Mouse (Mus musculus) cerebellum, postnatal 25 days (tissue): ENCODE measurements at regions not wholly inside any gene's neighbourhood (a gene's known extent, or its start where the extent isn't known, plus 50 kb on each side); places are given as distances from the start of the nearest gene placed in this dataset.
A peak's percentile ranks its signal among the peaks of the same experiment; 100 is the strongest.

ENCODE experiments used
- DNase-seq, 2 experiments: peaks; one replicate each; pipeline ENCODE4 v3.0.0; 2021; ENCODE audit warnings: mixed read lengths in 2 of 2

DNA sequence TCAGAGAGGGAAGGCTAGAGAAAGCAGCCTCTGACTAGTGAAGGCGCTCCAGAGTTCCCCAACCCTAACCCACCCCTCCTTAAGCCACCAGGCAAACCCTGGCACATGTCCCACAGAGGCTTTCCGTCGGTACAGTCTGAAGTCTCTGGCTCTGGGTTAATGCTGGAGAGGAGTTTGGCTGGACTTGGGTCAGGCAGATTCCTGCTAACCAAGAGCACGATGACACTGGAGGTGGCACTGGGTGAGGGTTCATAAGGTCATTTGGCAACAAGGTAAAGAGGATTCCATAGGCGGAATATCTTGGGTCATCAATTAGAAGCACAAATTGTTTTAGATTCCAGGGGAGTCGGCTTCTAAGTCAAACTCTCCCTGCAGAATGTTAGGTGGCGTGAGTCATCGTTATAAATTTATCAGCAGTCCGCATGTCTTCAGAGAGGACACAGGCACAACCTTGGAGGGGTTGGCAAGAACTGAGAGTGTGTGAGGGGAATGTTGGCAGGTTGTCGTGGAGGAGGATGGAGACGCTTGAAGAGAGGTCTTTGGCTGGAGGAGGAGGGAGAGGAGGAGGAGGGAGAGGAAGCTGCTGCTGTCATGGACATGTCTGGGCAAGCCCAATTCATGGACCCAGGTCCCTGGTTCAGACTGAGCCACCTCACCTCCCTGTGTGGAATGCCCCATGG is 138.4 kb downstream of the Utp6 start:
- DNase-seq, result no peak

DNA sequence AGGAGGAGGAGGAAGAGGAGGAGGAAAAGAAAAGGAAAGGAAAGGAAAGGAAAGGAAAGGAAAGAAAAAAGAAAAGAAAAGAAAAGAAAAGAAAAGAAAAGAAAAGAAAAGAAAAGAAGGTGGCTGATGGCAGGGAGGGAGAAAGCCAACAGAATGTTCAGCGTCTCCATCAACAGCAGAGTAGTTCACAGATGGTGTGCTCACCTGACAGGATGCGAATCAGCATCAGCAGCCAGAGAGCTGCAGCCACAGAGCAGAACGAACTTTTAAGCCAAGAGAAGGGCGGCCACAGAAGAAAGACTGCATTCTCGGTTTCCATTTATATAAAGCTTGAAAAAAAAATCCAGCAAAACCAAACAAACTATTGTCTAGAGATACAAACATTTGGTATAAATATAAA is 140.2 kb downstream of the Utp6 start:
- DNase-seq, result peak; percentile 40 to 59

DNA sequence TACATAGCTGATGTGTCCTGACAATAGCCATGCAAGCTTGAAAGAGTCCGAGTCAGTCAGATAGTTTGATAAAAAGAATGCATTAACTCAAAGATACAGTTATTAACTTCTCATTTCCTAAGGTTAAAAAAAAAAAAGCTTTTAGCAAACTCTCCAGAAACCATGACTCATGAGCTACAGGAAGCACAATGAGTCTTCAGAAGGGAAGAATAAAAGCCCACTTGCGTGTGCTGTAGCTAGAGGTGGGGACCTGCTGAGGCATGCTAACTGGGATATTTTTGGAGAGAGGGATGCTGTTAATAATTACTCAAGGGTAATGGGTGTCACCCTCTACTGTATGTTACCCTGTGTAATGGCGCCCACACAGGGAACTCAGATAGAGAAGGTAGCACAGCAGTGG is 147.0 kb downstream of the Utp6 start:
- DNase-seq, result no peak

DNA sequence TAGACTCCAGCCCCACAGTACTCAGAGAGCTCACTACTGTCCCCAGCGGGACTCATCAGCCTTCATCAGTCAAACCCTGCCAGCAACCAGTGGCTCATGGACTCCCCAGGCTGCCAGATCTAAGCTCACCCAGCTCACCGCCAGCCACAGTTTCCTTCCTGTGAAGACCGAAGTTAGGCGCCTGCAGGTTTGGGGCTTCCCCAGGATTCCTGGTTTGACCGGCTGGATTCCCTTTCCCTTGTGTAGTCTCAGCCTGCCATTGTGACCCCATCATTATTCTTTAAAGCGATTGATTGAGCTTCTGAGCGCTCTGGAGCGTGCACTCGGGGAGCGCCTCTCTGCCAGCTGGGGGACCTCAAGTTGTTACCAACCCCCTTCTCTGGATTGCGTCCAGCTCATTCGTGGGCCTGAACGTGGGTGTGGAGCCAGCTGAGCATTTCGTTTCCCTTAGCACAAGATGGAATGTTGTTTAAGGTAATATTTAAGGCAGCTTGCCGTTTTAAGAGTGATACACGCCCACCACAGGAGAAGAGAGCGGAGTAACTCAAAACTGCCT is 155.2 kb downstream of the Utp6 start:
- DNase-seq, result no peak

DNA sequence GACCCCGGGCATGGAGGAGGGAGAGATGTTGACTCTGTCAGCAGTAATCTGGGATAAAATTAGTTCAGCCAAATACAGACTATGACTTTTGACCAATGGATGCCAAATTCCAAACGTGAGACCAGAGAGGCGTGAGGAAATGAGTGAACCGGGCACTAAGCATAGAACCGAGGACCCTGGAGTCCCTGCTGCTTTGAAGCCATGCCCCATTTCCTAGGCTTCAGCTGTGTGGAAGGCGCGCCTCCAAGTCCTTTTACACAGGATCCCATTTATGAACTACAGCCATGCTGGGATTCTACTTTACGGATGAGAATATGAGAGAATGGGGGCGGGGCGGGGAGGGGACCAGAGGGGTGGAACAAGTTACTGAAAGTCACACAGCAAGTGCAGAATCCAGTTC is 155.8 kb downstream of the Utp6 start:
- DNase-seq, result no peak

DNA sequence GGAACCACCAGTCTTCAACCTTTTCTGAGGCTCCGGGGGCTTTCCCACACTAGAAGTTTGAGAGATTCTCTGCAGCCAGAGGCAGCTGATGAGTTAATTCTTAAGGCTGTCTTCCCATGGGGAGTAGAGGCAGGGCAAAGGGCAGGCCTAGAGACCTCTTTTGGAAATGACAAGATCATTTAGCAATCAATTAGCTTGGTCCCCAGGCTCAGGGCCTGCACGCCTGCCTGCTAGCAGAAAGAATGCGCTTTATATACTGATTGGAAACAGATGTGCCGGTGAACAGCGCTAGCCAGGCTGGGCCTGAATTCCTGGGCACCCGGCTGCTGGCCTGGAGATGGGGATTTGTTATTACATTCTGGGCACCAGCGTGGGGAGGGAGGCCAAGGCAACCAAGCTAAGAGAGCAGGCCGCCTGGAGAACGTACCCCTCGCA is 156.2 kb downstream of the Utp6 start:
- no peak for DNase-seq

DNA sequence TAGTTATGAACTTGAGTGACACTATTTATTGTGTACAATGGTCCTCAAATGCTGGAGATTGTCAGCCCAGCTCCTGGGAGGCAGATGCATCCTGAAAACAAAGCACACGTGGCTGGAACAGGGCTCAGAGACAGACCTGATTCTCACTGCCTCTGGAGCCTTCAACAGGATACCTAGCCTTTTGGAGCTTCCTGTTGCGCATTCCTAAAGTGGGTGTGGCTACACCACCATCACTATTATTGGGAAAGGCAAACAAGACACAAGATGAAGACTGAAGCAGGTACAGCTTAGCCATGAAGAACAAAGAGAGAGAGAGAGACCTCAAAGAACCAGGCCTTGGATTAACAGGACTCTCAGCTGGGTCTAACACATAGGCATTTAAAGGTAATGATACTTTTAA is 158.2 kb downstream of the Utp6 start:
- DNase-seq, result no peak

DNA sequence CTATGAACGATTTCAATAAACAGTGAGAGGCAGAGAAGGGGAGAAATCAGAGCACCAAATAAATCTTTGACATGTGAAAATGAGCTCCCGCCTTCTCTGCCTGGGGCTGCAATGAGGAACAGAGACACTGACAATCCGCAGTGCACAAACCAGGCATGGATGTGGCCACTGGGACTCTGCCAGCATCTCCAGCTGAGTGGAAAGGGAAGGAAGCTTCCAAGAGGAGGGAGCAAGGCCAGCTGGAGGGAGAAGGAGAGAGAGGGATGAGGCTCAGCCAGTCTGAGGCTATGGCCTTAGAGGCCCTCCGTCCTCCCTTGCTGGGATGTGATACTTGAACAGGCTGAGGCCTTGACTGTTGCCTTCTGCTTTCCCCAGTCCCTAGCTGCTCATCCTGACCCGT is 159.2 kb downstream of the Utp6 start:
- peak; percentile 65 to 81 for DNase-seq

DNA sequence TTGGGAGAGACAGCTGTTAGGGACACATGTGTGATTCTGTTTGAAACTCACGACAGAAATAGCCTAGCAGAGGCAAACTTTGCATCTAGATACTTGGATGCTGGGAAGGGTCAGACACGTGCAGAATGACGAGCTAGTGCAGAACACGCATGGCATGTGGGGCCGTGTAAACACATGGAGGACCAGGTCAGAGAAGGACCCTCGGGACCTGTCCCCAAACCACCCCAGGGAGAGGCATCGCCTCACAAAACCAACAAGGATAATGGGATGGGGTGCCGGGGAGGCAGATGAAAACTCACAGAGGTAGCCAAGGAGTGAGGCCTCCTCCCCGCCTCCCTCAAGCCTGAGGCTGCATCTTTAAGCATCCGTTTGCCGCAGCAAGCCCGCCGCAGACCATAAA is 159.6 kb downstream of the Utp6 start:
- no peak for DNase-seq

DNA sequence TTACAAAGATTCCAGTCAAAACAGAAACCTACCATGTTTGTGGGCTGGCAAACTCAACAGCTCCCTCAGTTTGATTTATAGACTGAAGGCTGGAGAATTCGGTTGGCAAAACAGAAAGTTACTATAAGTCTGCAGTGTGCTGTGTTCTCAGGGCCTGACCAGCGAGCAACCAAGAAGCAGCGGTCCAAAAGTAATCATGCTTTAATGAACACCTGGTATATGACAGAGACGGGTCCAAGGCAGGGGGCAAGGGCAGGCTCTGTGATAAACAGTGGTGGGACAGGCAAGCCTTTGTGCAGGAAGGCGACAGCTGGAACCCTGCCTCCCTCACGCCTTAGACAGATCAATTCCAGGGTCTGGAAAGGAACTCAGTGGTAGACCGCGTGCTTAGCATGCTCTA is 161.9 kb downstream of the Utp6 start:
- DNase-seq, result no peak

DNA sequence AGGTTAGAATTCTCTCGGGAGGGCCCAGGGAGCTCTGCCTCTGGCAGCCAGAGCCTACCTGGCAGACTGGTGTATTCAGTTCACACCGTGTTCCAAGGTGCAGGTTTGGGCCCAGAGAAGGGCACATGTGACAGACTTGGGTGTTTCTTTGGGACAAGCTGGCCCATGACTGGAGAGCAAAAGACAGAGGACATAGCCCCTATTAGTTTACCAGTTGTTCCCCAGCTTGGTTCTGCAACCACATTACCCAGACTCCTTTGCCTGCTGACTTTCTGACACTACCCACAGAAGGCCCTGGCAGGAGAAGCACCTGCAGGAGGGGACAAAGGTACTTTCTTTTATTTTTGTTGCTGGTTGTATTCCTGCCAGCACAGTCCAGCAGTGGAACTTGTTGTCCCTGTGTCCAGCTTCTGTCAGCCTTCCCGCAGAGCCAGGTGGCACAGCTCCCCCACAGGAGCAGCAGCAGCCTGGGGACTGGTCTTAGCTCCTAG is 173.9 kb downstream of the Utp6 start:
- DNase-seq, result no peak

DNA sequence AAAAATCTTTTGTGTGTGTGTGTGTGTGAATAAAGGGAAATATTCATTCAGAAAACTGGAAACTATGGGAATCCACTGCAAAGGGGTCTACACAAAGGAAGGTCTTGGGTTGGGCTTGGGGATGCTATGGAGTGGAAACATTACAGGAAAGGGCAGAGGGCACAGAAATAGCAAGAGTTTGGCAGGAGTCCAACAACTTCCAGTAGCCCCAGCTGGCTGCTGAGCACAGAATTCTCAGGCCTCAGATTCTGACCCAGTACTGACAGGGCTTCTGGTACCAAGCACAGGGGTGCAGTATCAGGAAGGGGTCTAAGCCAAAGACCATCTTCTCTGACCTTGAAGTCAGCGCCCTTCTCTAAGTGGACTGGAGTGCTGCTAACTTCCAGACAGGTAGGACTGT is 174.4 kb downstream of the Utp6 start:
- no peak for DNase-seq

DNA sequence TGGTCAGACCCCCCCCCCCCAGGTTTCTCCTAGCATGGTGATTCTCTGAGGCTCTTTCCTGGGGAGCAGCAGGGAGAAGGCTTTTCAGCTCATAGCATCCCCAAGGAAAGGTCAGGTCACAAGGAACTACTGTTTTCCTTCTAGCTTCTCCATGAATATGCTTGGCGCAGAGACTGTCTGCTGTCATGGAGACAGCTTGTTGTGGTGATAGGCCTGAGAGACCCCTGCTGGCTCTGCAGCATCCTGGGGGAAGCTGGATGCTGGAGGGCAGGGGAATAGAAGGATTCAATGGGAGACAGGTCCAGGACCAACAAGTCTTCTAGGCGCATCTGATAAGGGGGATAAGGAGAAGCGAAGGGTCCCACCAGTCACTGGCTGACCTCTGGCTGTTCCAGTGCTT is 178.1 kb downstream of the Utp6 start:
- no peak for DNase-seq

DNA sequence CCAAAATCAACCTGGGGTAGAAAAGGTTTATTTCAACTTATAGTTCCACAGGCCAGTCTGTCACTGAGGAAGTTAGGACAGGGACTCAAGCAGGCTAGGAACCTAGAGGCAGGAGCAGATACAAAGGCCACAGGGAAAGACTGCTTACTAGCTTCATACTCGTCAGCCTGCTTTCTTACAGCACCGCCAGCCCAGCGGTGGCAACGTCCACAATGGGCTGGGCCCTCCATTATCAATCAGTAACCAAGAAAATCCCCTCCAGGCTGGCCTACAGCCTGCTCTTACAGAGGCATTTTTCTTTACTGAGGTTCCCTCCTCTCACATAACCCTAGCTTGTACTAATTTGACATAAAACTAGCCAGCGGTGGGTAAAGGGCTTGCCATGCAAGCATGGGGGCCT is 180.2 kb downstream of the Utp6 start:
- DNase-seq, result no peak

DNA sequence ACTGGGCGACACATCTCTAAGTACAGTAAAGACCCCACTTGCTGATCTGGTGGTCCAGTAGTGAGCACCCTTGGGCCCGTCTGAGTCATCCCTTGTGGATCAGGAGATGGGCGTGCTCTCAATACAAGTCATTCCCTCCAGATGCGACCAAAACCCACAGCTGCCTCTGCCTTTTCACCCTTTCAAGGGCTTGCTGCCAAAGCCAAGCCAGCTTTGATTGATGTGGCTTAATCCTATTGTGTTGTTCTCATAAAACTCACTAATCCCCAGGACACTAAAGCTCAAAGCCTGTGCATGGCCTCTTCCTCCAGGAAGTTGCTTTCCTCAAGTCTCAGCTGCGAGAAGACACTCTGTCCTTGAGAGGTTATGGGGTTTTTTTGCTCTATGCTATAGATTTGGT is 182.4 kb downstream of the Utp6 start:
- DNase-seq, result no peak

DNA sequence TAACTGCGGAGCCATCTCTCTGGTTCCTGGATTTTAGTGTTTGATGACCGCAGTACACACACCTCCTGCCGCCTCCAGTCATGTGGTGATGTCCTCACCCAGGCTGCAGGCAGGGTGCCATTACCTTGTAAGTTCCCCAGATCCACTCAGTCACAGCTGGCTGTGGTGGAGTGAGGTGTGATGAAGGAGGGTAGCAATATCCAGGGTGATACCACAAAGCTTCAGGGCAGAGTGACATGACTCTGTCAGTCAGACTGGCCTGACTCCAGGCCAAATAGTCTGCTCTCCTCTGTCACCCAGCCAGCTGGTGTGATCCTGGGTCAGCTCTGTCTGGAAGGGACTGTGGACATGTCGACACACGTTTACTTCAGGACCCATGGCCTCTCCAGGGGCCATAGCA is 183.7 kb downstream of the Utp6 start:
- no peak for DNase-seq

DNA sequence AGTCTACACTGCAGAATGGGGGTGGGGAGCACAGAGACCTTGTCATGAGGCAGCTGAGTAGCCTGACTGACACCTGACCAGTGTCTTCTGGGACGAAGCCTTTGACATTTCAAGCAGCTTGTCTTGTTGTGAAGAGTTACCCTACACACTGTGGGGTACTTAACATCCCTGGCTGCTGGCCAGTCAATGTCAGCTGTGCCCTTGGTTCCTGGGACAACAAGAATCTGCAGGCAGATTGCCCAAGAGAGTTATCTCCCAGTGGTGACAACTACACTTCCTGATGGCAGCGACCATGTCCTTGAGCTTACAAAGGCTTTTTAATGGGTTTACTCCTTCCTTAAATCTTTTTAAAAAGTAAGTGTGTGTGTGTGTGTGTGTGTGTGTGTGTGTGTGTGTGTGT is 184.2 kb downstream of the Utp6 start:
- no peak for DNase-seq

DNA sequence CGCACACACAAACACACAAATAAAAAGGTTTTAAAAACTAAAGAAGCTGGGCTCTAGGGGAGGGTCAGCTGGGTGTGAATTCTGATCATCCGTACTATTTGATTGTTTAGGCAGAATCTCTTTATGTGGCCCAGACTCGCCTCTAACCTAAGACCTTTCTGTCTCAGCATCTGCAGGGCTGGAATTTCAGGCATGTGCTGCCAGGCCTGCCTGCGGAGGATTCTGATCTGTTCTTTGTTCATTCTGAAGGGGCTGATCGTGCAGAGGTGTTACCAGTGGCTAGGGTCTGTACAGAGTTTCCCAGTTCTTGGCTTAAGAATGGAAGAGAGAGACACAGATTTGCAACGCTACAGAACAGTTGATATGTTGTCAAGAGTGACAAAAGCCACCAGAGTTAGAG is 185.6 kb downstream of the Rab11fip4 start:
- DNase-seq, result no peak

DNA sequence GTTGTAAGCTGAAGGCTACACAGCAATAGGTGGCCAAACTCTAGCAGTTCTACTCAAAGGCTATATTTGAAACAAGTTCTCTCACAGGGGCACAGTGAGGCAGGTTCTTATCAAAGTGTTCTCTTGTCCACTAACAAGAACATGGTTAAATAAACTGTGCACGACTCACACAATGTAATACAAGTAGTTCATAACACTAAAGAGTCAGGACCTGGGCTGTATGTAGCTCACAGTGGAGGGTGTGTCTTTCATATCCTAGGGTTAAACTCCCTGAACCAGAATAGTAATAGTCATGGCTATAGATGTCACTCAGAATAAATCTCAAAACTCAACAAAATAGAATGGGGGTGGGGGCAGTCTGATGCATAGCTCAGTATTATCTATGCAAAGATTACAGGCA is 182.7 kb downstream of the Rab11fip4 start:
- no peak for DNase-seq

DNA sequence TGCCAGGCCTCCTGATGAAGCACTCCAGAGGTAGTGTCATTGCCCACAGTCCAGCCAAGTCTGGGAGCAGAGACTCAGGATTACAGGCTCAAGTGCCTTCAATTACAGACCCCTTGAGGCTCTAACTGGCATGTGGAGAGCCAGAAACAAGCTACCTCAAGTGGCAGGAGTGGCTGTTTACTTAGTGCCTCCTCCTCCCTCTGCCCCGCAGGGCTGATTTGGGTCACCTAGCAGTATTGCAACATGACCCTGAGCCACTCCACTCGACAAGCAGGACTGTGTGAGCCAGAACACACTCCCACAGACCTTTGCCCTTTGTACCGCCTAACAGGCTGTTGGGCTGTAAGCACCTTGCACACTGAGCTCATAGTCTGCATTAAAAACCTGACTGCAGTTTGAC is 180.4 kb downstream of the Rab11fip4 start:
- no peak for DNase-seq

DNA sequence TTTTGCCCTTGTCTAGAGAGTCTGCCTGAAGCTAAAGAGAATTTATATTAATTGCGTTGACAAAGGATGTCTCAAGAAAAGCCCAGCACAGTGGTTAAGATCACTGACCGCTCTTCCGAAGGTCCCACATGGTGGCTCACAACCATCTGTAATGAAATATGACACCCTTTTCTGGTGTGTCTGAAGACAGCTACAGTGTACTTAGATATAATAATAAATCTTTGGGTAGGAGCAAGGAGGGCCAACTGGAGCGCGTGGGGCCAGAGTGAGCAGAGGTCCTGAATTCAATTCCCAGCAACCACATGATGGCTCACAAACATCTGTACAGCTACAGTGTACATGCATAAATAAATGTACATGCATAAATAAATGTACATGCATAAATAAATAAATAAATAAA is 176.1 kb downstream of the Rab11fip4 start:
- no peak for DNase-seq

DNA sequence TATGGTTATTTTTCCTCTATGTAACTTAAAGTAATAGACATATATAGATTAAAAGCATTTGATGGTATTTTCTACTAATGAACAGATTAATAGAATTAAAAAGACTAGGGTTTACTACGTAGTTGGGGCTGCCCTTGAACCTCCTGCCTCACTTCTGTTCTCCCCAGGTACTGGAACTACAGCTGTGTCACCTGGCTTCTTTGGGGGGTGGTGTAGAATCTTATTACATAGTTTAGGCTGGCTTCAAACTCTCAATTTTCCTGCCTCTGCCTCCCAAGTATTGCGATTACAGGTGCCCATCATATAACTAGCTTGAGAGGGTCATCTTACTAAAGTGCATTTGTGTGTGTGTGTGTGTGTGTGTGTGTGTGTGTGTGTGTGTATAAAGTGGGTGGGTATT is 175.0 kb downstream of the Rab11fip4 start:
- no peak for DNase-seq

DNA sequence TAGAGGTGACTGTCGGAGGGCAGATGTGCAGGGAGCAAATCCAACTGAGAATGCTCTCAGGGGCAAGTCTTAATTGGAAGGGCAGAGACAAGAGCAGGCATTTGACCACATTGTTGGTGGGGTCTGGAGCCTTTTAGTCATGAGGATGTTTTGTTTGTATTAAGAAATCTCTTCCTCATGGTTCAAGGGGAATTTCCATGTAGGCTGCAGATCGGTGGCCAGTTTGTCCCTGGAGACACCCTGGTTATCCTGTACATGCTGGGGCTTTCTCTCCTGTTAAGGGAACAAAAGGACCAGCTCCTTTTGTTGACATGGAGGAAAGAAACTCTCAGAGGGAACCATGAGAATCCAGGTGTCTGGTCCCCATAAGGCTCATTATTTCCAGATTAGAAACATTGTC is 174.4 kb downstream of the Rab11fip4 start:
- DNase-seq, result no peak

DNA sequence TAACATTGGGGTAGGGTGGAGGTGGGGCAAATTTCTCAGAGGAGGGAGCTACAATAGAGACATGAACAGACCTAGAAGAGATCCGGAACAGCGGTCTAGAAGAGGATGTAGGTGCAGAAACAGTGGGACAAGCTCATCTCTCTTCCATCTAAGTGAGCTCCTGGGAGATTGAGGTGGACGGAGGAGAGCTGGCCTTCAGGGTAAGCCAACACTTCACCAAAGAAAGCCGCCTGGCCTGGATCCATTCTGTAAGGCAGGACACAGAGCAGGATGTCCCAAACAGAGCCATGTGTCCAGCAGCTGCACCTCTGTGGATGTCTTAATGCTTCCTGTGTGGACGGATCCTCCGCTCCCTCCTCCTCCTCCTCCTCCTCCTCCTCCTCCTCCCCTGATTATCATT is 173.0 kb downstream of the Rab11fip4 start:
- no peak for DNase-seq

DNA sequence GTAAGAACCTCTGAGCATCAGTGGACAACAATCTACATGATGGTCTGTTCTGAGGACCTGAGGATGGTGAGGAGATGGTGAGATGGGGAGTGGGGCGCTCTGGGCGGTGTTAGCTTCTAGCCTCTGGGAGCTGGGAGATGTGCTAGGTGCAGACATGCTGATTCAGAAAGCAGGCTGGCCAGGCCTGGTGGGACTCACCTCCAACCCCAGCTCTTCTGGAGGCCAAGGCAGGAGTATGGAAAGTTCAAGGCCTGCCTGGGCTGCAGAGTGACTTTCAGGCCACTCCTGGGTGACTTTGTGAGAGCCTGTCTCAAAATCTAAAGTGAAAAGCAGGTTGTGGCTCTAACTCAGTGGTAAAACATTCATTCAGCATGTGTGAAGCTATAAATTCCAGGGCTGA is 171.6 kb downstream of the Rab11fip4 start:
- no peak for DNase-seq
